Mouse (Mus musculus) CH12.LX (cell line): ENCODE data around the gene Tep1.

Experiments
- CTCF ChIP-seq, 2 experiments: IDR thresholded peaks in 1 of 2; conservative IDR thresholded peaks in 1 of 2; 2 replicates each; pipeline ENCODE4 v1.5.1; 2011 to 2012; ENCODE audit warnings: low read depth in 2 of 2, low read length in 2 of 2, improper control_type of control experiment in 1 of 2, inconsistent platforms in 1 of 2, mild to moderate bottlenecking in 1 of 2, moderate library complexity in 1 of 2
- ELF1 ChIP-seq: IDR thresholded peaks from 2 replicates; pipeline ENCODE4 v1.6.1; 2014; ENCODE audit warnings: low read depth, mild to moderate bottlenecking, inconsistent platforms, low read length, improper control_type of control experiment
- MAZ ChIP-seq: IDR thresholded peaks from 2 replicates; pipeline ENCODE4 v1.6.1; 2012; ENCODE audit warnings: low read depth, mild to moderate bottlenecking, inconsistent platforms, low read length, improper control_type of control experiment, moderate library complexity
- NELFE ChIP-seq: IDR thresholded peaks from 2 replicates; pipeline ENCODE4 v1.6.1; 2011; ENCODE audit warnings: low read depth, low read length, improper control_type of control experiment
- POLR2A ChIP-seq: IDR thresholded peaks from 2 replicates; pipeline ENCODE4 v1.6.1; 2011; ENCODE audit warnings: low read depth, mild to moderate bottlenecking, improper control_type of control experiment, low read length
- UBTF ChIP-seq: IDR thresholded peaks from 2 replicates; pipeline ENCODE4 v1.6.1; 2012; ENCODE audit warnings: low read depth, mild to moderate bottlenecking, inconsistent platforms, low read length, improper control_type of control experiment, moderate library complexity
- ZMIZ1 ChIP-seq: IDR thresholded peaks from 2 replicates; pipeline ENCODE4 v1.6.1; 2012; ENCODE audit warnings: low read depth, mild to moderate bottlenecking, inconsistent platforms, low read length, improper control_type of control experiment

DNA sequence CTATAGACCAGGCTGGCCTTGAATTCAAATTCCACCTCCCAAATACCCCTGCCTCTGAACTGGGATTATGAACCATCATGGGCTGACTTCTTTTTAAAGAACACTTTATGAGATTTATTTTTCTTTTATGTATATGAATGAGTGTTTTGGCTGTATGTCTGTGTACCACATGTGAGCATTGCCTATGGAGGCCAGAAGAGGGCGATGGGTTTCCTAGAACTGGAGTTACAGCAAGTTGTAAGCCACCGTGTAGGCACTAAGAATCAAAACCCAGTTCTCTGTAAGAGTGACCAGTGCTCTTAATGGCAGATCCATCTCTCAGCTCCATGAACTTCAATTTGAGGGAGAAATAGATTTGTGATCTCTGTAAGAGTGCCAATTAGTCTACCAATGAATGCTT lies 47.1 kb downstream of the Tep1 start:
- TF ChIP-seq ZMIZ1 (no peak), CTCF (conservative IDR thresholded peaks at IDR 0.05 in 1 of 2, IDR thresholded peaks at IDR 0.05 in 1 of 2; ENCODE audit: low read depth in 2 of 2, low read length in 2 of 2) (peak in 1 of 2 experiments; percentile 34; a peak in 2 of 4 replicates), MAZ (no peak), ELF1 (no peak), POLR2A (no peak), UBTF (no peak), NELFE (no peak)
